Mouse (Mus musculus): Measurements from ENCODE around the gene Trcg1. TPM values are rescaled to one million over a fixed set of nuclear protein-coding genes. Genes with fewer than 3 reads are reported as not detected.
A peak's percentile ranks its signal among the peaks of the same experiment; 100 is the strongest.
"Not testable (repeated sequence)": the region's sequence is repeated elsewhere in the genome, so short reads cannot be mapped to it uniquely, and the experiment has no call there.

Trcg1 gene
- polyA plus RNA-seq (2012; rRNA removed) (not detected in 2 replicates), polyA plus RNA-seq (2014; fragmentation: Nextera tagmentation; extraction: Ambion mirVana) (not detected in 2 replicates)

GRCm38 (mm10) chr9:57236256-57236655 lies at the start of gene Trcg1:
Trcg1 (plus strand) TSS chr9:57236556.
- DNase-seq (ENCODE audit: low read depth in 3 of 3, low spot score in 3 of 3) (no peak), ATAC-seq (ENCODE audit: insufficient read depth) (no peak)
- H3K9me3 ChIP-seq (ENCODE audit: control insufficient read depth, low read length): no peaks in the 10 kb centered on the region
- H3K4me1 ChIP-seq (replicated peaks; ENCODE audit: control insufficient read depth in 2 of 2, insufficient read depth in 2 of 2, low read length in 1 of 2): peaks cover 15 to 26% of the 10 kb centered on the region in 2 experiments
- no peak for TF ChIP-seq CTCF (IDR thresholded peaks at IDR 0.05; ENCODE audit: low read depth)
- no peak for TF ChIP-seq EP300 (IDR thresholded peaks at IDR 0.05; ENCODE audit: low read depth)
- H3K27ac ChIP-seq: no peak within 1 kb of the TSS
- H3K27me3 ChIP-seq (ENCODE audit: control insufficient read depth, insufficient read depth, low read length): no peaks in the 10 kb centered on the region
- no peak within 1 kb of the TSS for H3K4me3 ChIP-seq (ENCODE audit: insufficient read depth in 1 of 2, low read depth in 2 of 2, low read length in 2 of 2)
- H3K4me2 ChIP-seq (ENCODE audit: low read depth): no peak within 1 kb of the TSS
- WGBS (ENCODE audit: insufficient replicate concordance): 59% methylated on average over 2 of the region's 2 CpGs
- H3K36me3 ChIP-seq (replicated peaks; ENCODE audit: control insufficient read depth, insufficient read depth, low read depth): no peaks in the 10 kb centered on the region
- H3K9ac ChIP-seq (replicated peaks): no peak within 1 kb of the TSS

GRCm38 (mm10) chr9:57196708-57197107 lies 39.6 kb upstream of the Trcg1 start:
- ATAC-seq (ENCODE audit: insufficient read depth) (no peak), DNase-seq (ENCODE audit: low read depth in 3 of 3, low spot score in 3 of 3) (no peak)
- H3K9ac ChIP-seq (replicated peaks): no peak overlapping the region
- H3K27me3 ChIP-seq (ENCODE audit: control insufficient read depth, insufficient read depth, low read length): no peaks in the 10 kb centered on the region
- no peaks in the 10 kb centered on the region for H3K36me3 ChIP-seq (replicated peaks; ENCODE audit: control insufficient read depth, insufficient read depth, low read depth)
- H3K4me3 ChIP-seq (ENCODE audit: insufficient read depth in 1 of 2, low read depth in 2 of 2, low read length in 2 of 2): no peak overlapping the region
- TF ChIP-seq EP300 (IDR thresholded peaks at IDR 0.05; ENCODE audit: low read depth): no peak
- no peak for TF ChIP-seq CTCF (IDR thresholded peaks at IDR 0.05; ENCODE audit: low read depth)
- no peaks in the 10 kb centered on the region for H3K4me1 ChIP-seq (replicated peaks; ENCODE audit: control insufficient read depth in 2 of 2, insufficient read depth in 2 of 2, low read length in 1 of 2)
- WGBS (ENCODE audit: insufficient replicate concordance): 43% methylated on average over 3 of the region's 3 CpGs
- no peaks in the 10 kb centered on the region for H3K9me3 ChIP-seq (ENCODE audit: control insufficient read depth, low read length)
- H3K27ac ChIP-seq: no peak overlapping the region
- no peak overlapping the region for H3K4me2 ChIP-seq (ENCODE audit: low read depth)

- ATAC-seq (ENCODE audit: insufficient read depth) (no peak), DNase-seq (ENCODE audit: low read depth in 3 of 3, low spot score in 3 of 3) (no peak)
- no peak overlapping the region for H3K4me3 ChIP-seq (ENCODE audit: insufficient read depth in 1 of 2, low read depth in 2 of 2, low read length in 2 of 2)
- H3K9me3 ChIP-seq (ENCODE audit: control insufficient read depth, low read length): no peaks in the 10 kb centered on the region
- H3K27me3 ChIP-seq (ENCODE audit: control insufficient read depth, insufficient read depth, low read length): no peaks in the 10 kb centered on the region
- no peak overlapping the region for H3K27ac ChIP-seq
- WGBS (ENCODE audit: insufficient replicate concordance): 52% methylated on average over 8 of the region's 8 CpGs
- H3K9ac ChIP-seq (replicated peaks): no peak overlapping the region
- no peaks in the 10 kb centered on the region for H3K36me3 ChIP-seq (replicated peaks; ENCODE audit: control insufficient read depth, insufficient read depth, low read depth)
- no peaks in the 10 kb centered on the region for H3K4me1 ChIP-seq (replicated peaks; ENCODE audit: control insufficient read depth in 2 of 2, insufficient read depth in 2 of 2, low read length in 1 of 2)
- no peak overlapping the region for H3K4me2 ChIP-seq (ENCODE audit: low read depth)
- no peak for TF ChIP-seq CTCF (IDR thresholded peaks at IDR 0.05; ENCODE audit: low read depth)
- no peak for TF ChIP-seq EP300 (IDR thresholded peaks at IDR 0.05; ENCODE audit: low read depth)
These were observed 38.9 kb upstream of the Trcg1 start for GRCm38 (mm10) chr9:57197414-57197813.

- Histone ChIP-seq H3K4me3 (ENCODE audit: insufficient read depth in 1 of 2, low read depth in 2 of 2, low read length in 2 of 2) (no peak overlapping the region), H3K4me2 (ENCODE audit: low read depth) (no peak overlapping the region), H3K27me3 (ENCODE audit: control insufficient read depth, insufficient read depth, low read length) (no peaks in the 10 kb centered on the region), H3K27ac (no peak overlapping the region), H3K4me1 (replicated peaks; ENCODE audit: control insufficient read depth in 2 of 2, insufficient read depth in 2 of 2, low read length in 1 of 2) (no peaks in the 10 kb centered on the region), H3K9me3 (ENCODE audit: control insufficient read depth, low read length) (no peaks in the 10 kb centered on the region), H3K36me3 (replicated peaks; ENCODE audit: control insufficient read depth, insufficient read depth, low read depth) (no peaks in the 10 kb centered on the region), H3K9ac (replicated peaks) (no peak overlapping the region)
- no peak for TF ChIP-seq EP300 (IDR thresholded peaks at IDR 0.05; ENCODE audit: low read depth)
- TF ChIP-seq CTCF (IDR thresholded peaks at IDR 0.05; ENCODE audit: low read depth): no peak
- ATAC-seq (ENCODE audit: insufficient read depth) (no peak), DNase-seq (ENCODE audit: low read depth in 3 of 3, low spot score in 3 of 3) (no peak)
- 54% methylated on average over 7 of the region's 7 CpGs for WGBS (ENCODE audit: insufficient replicate concordance)
These were observed 33.4 kb upstream of the Trcg1 start for GRCm38 (mm10) chr9:57202981-57203380.

- peak; percentile 29 for TF ChIP-seq EP300 (IDR thresholded peaks at IDR 0.05; ENCODE audit: low read depth)
- not testable (repeated sequence) for ATAC-seq (ENCODE audit: insufficient read depth)
- 42% methylated on average over 13 of the region's 13 CpGs for WGBS (ENCODE audit: insufficient replicate concordance)
These were observed 32.8 kb upstream of the Trcg1 start for GRCm38 (mm10) chr9:57203571-57203970.

More at GRCm38 (mm10) chr9:57203571-57203970, 32.8 kb upstream of the Trcg1 start:
- not testable (repeated sequence) for H3K9me3 ChIP-seq (ENCODE audit: control insufficient read depth, low read length); H3K4me3 ChIP-seq (ENCODE audit: insufficient read depth in 1 of 2, low read depth in 2 of 2, low read length in 2 of 2); H3K4me1 ChIP-seq (replicated peaks; ENCODE audit: control insufficient read depth in 2 of 2, insufficient read depth in 2 of 2, low read length in 1 of 2); H3K36me3 ChIP-seq (replicated peaks; ENCODE audit: control insufficient read depth, insufficient read depth, low read depth); DNase-seq (ENCODE audit: low read depth in 3 of 3, low spot score in 3 of 3); H3K9ac ChIP-seq (replicated peaks); H3K27ac ChIP-seq; H3K27me3 ChIP-seq (ENCODE audit: control insufficient read depth, insufficient read depth, low read length); H3K4me2 ChIP-seq (ENCODE audit: low read depth)
